Mouse (Mus musculus) left cerebral cortex, adult 9 months (tissue): Measurements from ENCODE around the gene Xpr1.

Source experiments
- DNase-seq, 2 experiments: peaks; one replicate each; pipeline ENCODE4 v3.0.0; 2022; ENCODE audit warnings: low spot score in 2 of 2

Xpr1 gene

DNA sequence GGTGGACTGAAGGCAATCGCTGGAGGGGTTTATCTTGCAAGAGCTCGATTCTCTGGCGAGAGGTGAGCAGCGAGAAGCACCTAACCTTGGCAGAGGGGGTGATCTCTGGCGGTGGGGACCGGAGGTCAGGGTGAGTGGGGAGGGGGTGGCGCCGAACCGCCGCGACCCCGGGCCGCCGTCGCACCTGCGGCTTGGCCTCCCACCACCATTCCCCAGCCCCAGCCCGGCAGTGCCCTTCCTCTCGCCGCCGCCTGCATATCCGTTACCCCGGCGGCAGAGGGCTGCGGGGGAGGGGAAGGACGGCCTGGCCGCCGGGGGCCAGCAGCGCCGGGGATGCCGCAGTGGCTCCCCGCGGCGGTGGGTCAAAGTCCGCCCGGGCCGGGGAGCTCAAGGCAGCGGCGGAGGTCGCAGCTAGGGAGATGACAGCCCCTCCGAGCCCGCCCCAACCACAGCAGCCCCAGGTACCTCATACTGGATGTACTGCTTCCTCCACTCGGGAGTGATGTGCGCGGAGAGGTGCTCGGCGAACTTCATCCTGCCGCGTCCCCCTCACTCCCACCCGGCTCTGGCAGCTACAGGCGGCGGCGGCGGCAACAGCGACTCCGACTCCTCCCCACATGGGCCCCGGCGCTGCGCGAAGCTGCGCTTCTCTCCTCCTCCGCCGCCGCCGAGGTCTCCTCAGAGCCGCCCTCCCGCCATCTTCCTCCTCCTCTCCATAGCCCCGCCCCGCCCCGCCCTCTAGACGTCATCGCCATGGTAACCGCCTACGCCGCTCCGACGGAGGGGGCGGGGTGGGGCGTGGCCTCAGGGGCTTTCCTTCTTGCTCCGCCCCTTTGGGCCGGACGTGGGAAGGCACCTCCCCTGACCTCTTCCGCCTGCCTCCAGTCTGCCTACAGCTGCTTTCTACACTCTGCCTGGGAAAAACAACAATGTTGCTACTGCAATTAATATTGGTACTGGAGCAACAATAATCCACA lies at the start of gene Xpr1:
Gene Xpr1, minus strand, starts transcription at position 715 of the 977 bp plus-strand sequence.
- peak; percentile 87 to 94 for DNase-seq

DNA sequence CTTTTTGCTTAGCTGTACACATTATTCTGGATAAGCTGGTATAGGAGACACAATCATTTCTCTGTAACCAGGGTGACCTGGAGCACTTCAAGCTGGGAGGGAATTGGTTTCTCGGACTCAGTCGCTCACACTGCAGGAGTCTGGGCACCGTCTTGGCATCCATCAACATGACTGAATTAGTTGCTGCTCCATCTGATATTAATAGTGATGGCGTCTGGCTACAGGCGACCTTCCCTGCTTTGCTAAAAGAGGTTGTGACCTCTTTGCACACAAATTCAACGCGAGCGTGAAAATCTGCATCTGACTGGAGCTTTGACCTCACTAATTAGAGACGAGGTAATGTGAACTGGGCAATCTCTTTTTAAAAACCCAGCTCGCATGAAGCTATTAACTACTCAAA lies 46.2 kb upstream of the Xpr1 start:
- no peak for DNase-seq

DNA sequence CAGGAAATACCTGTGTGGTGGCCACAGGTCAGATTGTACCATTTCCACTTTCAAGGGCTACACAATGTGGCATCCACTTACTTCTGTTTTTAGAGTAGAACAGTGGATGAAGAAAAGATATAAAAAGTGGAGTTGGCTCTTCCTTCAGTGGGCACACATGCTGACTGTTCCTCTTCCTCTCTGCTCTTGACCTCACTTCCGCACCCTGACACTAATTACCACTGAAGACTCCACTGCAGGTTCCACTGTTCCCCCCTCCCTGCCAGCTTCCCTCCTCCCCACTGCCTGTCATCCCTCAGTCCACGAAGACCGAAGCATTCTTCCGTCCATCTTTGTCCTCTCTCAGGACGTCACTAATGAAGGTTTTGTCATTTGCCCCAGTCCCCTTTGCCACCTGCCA lies 45.4 kb upstream of the Xpr1 start:
- no peak for DNase-seq

DNA sequence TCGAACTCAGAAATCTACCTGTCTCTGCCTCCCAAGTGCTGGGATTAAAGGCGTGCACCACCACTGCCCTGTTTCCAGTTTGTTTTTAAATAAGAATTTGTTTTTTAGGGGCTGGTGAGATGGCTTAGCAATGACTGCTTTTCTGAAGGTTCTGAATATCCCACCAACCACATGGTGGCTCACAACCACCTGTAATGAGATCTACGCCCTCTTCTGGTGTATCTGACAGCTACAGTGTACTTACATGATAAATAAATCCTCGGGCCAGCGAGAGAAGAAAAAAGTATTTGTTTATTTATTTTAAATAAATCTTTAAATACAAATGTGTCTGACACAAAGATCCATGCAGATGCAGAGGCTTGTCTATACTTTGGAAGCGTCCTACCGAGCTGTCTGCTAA lies 40.3 kb upstream of the Xpr1 start:
- no peak for DNase-seq

DNA sequence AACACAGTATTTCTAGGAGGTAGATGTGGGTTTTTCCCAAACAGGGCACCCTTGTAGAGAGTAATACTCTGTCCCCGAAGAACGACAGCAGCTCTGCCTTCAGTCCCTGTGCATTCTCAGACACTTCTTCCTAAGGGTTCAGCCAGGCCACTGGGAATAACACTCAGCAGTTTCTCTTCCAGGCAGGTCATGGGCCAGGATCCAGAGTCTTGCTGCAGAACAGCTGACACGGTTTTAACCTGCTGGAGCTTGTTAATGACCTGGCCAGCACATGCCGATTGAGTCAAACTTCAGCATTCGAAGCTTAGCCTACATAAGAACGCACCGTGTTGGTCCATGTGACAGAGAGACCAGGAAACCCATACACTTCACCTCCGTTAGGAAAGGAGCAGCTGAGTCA lies 36.0 kb upstream of the Xpr1 start:
- DNase-seq: no peak

DNA sequence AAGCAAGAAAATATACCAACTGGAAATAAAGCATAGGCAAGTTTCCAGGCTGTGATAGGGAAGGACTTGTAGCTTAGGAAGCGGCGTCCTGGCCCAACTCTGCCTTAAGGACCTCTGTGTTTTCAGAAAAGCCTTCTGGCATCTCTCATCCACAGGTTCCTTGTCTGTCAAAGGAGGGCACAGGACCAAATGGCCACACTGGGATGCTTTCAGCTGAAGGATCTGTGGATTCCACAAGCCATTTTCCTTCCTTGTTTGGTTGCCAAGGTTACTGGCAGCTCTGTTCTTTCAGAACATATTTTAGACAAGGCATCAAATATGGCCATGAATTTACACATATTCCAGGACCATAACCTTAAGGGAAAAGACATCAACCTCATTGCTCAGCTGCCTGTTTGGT lies 31.7 kb upstream of the Xpr1 start:
- no peak for DNase-seq

DNA sequence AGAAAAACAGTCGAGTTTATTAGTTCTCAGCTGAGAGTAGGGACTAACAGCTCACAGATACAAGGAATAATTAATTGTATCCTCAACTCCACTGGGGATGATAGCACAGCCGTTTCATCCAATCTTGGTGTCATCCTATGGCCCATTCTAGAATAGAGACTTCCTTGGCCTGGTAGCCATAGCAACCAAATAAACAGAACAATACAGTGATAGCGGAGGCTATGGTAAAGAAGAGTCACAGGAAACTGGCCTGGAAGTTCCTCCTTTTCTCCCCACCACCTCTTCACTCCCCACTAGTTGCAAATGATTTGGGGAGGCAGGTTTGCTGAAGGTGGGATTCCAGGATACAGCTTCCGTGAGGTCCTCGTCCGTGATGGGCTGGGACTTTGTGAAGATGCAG lies 30.1 kb upstream of the Xpr1 start:
- no peak for DNase-seq

DNA sequence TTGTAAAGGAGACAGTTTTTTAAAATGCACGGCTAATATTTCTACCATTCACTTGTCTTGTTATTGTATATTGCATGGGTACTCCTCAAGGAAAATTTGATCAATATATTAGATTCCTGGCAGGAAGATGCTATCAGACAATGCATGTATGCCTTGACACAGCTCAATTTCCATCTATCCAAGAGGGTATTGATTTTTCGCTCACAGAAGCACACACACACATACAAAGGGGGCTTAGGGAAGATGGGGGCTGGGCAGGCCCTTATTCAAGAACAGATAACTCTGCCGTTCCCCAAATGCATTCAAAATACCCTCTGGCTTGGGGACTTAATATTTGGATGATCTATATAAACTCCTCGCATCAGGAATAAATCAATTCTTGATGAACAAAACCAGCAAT lies 25.9 kb upstream of the Xpr1 start:
- no peak for DNase-seq

DNA sequence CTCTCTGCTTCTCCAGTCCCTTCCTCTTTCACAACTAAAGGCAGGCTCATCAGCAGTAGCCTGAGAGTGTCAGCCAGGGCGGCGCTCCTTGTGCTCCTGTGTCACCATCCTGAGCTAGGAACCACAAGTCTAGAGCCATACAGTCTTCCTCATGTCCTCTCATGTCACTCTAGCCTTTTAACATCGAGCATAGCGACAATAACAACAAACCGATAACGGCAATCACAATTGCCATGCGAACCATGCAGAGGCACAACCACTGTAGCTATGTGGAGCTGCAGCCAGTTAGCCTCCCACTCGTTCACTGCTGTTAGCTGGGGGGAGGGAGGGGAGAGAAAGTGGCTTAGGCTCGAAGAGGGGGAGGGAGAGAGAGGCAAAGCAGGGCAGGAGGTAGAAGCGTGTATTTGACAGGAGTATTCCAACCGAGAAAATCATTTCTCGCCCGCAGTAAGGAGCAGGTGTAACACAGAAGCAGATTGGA lies 25.3 kb upstream of the Xpr1 start:
- peak; percentile 23 to 30 for DNase-seq

DNA sequence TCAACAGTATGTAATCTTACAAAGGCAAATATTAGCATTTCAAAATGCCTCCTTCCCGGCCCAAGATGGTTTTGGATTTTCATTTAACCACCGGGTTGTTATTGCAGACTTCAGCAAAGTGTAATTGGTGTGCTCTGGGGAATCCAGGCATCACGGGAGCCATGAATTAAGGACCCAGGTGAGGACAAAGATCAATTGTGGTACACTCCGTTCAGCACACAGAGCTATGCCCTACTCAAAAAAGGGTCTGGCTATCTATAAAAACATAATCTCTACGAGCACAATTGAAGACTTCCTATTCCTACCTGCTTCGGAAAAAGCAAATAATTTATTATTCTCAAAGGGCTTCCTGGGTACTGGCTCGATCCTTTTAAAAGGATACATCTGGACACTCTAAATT lies 22.3 kb upstream of the Xpr1 start:
- no peak for DNase-seq

DNA sequence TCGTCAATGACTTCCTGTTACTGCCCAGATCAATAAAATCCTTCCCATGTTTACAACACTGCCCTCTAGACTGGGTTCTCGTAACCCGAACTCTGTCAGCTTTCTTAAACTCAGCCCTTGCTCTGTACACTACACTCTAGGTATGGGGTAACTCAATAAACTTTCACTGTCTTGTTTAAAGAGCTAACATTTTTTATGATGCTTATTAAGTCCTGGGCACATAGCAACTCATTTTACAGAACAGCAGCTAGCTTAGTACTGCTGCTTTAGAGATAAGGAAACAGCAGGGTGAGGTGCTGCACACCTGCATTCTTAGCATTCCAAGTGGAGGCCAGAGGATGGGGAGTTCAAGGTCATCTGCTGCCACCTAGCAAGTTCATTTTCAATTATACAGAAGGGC lies 21.3 kb upstream of the Xpr1 start:
- no peak for DNase-seq

DNA sequence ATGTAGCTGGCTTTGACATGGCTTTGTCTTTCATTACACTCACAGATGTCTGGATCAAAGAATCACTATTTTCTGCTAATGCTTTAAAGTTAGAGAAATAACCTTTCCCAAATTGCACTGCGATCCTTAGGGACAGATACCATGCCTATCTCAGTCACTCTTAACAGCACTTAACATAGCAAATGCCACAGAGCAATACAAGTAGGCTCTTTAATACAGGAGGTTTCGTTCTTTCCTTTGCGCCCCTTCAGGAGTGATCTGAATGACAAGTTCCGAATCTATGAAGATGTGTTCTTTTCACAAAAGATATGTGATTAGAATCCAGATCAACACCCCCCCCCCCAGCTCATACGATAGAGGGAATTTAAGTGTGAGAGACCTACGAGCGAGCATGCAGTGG lies 12.1 kb upstream of the Xpr1 start:
- DNase-seq: no peak

DNA sequence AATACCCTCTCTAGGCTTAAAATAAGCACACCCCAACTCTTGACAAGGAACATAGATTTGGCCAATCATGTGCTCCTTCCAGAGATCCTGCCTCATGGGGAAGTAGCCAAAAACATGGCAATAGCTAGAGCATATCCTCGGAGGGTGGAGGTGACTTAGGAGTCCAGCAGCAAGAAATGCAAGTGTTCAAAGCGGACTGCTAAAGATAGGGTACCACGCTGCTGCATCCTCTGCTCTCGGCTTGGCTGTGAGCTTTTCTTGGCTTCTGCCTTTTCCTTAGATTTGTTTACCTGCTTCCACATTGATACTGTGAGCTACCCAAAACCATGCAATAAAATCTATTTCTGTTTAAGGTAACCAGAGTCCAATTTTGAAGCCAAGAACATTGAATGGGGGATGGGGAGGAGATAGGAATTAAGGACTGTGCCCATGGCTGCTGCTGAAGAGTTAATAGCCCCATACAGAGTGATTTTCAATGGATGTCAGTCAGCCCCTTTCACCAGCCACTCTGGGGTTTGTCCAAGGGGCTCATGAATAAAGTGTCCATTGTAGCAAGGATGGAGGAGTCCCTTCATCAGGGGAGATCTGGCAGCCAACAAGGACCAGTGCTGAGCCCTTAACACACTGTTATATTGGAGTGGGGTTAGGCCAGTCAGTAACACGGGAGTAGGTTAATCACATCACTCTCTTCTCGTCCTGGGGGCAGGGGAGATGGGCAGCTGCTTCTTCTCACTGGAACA lies 10.1 kb upstream of the Xpr1 start:
- DNase-seq: no peak

DNA sequence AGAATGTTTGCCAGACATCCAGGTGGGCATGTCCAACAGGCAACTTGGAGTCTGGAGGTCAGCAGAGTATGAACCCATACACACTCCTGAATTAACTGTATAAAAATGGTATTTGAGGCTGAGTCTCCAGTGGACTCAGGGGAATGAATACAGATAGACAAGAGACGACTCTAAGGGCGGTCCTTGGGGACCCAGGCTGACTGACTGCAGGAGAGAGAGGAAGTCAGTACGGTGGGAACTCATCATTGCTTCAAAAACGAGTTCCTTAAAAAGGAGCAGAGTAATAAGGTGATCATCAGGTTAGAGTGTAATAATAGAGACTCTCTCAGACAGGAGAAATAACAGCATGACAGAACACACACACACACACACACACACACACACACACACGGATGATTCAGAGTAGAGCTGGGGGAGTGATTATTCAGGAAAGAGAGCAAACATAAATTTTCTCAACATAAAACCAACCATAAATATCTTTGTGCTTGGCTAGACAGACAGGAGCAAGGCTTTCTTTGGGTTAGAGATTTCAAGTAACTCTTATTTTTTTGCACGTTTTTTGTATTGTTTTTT lies 8.6 kb upstream of the Xpr1 start:
- no peak for DNase-seq

DNA sequence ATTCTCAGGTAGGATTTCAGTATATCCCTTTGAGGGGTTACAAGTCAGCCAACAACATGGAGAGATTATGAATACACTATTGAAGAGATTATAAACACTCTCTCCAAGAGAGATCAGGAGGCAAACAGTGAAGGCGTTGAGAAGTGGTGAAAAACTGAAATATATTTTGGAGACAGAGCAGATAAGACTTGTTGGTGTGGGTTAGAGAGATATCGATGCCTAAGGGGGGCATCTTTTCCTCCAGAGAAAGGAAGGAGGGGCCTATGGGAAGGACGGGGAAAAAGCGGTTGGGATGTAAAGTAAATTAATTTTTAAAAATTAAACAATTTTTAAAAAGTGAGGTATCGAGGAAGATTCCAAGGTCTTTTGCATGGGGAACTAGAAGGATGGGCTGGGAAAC lies 8.1 kb upstream of the Xpr1 start:
- no peak for DNase-seq

DNA sequence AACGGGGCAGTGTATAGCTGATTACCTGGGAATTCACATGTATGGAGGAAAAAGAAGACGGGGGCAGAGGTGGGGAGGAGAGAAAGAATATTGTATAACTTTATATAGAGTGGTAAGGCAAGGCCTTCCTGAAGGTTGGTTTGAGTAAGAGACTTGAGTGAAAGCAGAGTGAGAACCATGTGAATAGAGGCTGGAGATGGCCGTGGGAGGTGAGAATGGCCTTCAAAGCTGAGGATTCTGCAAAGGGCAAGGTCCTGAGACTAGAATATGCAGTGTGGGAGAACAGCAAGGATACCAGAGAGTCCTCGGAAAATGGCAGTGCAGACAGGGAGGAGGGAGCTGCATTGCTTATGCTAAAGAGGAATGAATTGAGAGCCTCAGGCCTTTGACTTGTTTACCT lies 6.6 kb upstream of the Xpr1 start:
- no peak for DNase-seq

DNA sequence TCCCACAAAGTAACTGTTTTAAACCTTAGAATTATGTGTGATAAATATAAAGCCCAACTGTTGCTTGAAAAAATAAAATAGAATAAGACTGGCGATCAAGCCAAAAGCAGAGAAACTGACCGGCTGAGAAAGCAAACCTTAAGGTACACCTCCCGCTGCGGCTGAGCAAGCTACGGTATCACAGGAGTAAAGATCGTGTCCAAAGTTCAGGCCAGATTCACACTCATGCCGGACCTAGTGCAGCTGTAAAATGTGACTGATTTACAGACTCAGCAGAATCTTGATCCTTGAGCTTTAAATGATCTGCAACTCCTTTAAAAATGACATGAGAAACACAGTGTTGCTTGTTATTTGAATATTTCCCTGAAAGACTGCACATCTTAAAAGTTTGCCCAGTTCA lies 4.8 kb upstream of the Xpr1 start:
- no peak for DNase-seq

DNA sequence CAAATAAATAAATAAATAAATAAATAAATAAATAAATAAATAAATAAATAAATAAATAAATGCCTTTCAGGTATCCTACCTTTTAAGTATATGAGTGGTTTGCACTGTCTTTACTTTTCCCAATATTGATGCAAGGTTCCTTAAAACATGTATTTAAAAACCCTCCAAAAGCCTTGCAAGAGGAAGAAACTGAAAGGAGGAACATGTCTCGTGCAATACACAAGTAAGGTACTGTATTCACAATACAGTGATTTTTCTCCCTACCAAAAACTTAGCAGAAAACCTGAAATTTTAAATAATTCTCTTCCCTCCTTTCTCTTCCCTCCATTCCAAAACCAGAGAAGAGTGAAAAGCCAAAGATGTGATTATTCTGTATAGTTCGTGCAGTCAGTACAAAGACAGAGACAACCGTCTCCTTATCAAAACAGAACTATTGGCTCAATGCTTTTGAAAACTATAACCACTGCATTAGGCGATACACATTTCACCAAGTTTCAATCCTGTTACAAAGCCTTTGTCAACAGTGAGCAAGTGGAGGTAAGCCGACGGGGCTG lies 991 bp downstream of the Xpr1 start:
- no peak for DNase-seq

DNA sequence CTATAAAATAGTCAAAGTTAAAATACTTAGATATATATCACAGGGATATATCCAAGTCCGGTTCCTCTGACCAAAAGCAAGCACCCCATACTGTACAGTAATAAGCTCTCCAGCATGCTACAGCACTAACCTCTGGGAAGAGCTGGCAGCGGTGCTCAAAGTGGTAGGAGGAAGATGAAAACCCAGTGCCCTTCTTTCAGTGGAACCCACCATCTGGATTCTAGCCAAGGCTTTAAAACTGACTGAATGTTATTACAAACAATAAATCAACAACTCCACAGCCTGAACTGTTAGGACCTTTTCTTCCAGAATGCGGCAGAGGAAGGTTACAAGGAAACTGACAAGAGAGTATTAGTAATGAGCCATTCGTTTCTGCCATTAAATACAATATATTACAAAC lies 1.8 kb downstream of the Xpr1 start:
- no peak for DNase-seq

DNA sequence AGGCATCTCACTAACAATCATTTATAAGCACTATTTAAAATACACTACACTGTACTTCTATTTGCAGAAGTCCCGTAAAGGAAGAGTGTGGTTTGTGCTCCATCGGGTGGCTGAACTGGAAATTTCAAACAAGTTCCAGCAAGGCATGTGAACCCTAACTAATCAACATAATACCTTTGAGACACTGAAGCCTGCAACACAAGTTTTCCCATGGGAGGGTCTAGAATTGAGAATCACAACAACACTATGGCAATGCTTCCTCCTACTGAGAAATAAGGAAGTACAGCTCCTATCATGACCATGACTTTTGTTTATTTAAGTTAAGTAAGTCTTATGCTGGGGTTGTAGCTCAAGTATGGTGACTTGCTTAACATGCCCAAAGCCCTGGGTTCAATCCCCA lies 4.5 kb downstream of the Xpr1 start:
- DNase-seq: no peak

DNA sequence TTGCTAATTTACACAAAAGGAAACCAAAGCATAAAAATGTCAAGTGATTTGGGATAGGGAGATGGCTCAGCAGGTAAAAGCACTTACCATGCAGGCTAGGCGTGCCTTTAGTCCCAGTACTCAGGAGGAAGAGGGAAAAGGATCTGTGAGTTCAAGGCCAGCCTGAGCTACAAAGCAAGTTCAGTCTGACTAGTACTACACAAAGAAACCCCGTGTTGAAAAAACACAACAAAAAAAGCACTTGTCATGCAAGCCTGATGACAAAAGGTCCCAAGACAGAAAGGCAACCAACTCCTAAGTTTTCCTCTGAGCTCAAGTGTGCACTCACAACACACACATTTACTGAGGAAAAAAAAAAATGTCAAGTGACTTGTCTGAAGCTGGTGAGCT lies 8.6 kb downstream of the Xpr1 start:
- no peak for DNase-seq
